Mouse (Mus musculus) limb, embryonic 14.5 days (tissue): ENCODE data around the gene Cyp2w1. TPM values are rescaled to one million over a fixed set of nuclear protein-coding genes. Genes with fewer than 3 reads are reported as not detected.
A peak's percentile ranks its signal among the peaks of the same experiment; 100 is the strongest.
"Not testable (repeated sequence)": the region's sequence is repeated elsewhere in the genome, so short reads cannot be mapped to it uniquely, and the experiment has no call there.

Experiments
- ATAC-seq: fragments of 200-750 bp; cut with Nextera tagmentation; 2 replicates; pipeline ENCODE4 v1.8.0; 2017; ENCODE audit warnings: low read depth, moderate number of reproducible peaks, moderate TSS enrichment; ENCODE audit not compliant: low FRiP score
- DNase-seq: peaks from one replicate; pipeline ENCODE4 v3.0.0-alpha.2; 2015; ENCODE audit warnings: low spot score
- H3K27ac ChIP-seq: fragments of 300-500 bp; sonication (generic); replicated peaks from 2 replicates; pipeline ENCODE4 v1.5.1; 2014; ENCODE audit warnings: low read depth, mild to moderate bottlenecking, low read length, moderate library complexity, mixed read lengths
- H3K27me3 ChIP-seq: fragments of 300-500 bp; sonication (generic); 2 replicates; pipeline ENCODE4 v1.6.1; 2014; ENCODE audit warnings: low read length, mixed read lengths; ENCODE audit not compliant: control insufficient read depth, insufficient read depth
- H3K36me3 ChIP-seq: fragments of 300-500 bp; sonication (generic); 2 replicates; pipeline ENCODE4 v1.6.1; 2014; ENCODE audit warnings: mild to moderate bottlenecking, low read length, moderate library complexity, mixed read lengths; ENCODE audit not compliant: control insufficient read depth, insufficient read depth
- H3K4me1 ChIP-seq: fragments of 300-500 bp; sonication (generic); 2 replicates; pipeline ENCODE4 v1.6.1; 2014; ENCODE audit warnings: antibody characterized with exemption, low read length, mixed read lengths; ENCODE audit not compliant: control insufficient read depth, insufficient read depth
- H3K4me2 ChIP-seq: fragments of 300-500 bp; sonication (generic); replicated peaks from 2 replicates; pipeline ENCODE4 v1.6.1; 2014; ENCODE audit warnings: low read depth, mild to moderate bottlenecking, low read length, moderate library complexity; ENCODE audit not compliant: severe bottlenecking
- H3K4me3 ChIP-seq: fragments of 300-500 bp; sonication (generic); replicated peaks from 2 replicates; pipeline ENCODE4 v1.5.1; 2014; ENCODE audit warnings: low read length
- H3K9ac ChIP-seq: fragments of 300-500 bp; sonication (generic); 2 replicates; pipeline ENCODE4 v1.6.1; 2014; ENCODE audit warnings: mild to moderate bottlenecking, low read depth, low read length, moderate library complexity; ENCODE audit not compliant: severe bottlenecking
- H3K9me3 ChIP-seq: fragments of 300-500 bp; sonication (generic); 2 replicates; pipeline ENCODE4 v1.6.1; 2016; ENCODE audit warnings: low read length; ENCODE audit not compliant: control insufficient read depth
- POLR2A ChIP-seq: fragments of 200-500 bp; IDR thresholded peaks from 2 replicates; pipeline ENCODE4 v1.8.0; 2012; ENCODE audit warnings: inconsistent platforms, mild to moderate bottlenecking, moderate library complexity, borderline replicate concordance; ENCODE audit not compliant: insufficient read depth, insufficient read length; ENCODE audit errors: extremely low read depth
- WGBS: fragments of 180-500 bp; shearing (Covaris S2); extraction: QIAGEN DNeasy Blood & Tissue Kit; methylation state at CpG from one replicate; pipeline ENCODE4 v1.1.7; 2014; 5-methylcytosine and 5-hydroxymethylcytosine counted together
- polyA plus RNA-seq, 2 experiments: library from polyadenylated mRNA; depleted of rRNA in 1 of 2; stranded (reverse) in 1 of 2; unstranded in 1 of 2; fragments of >200 nt; fragmentation: Nextera tagmentation in 1 of 2; extraction: Ambion mirVana in 1 of 2; gene quantifications; 2 replicates each; pipeline versions ENCODE4 v1.2.1 to v1.2.3; 2012 to 2014

Cyp2w1 gene
- polyA plus RNA-seq, 2 experiments, result 19.6 to 29.3 TPM

DNA sequence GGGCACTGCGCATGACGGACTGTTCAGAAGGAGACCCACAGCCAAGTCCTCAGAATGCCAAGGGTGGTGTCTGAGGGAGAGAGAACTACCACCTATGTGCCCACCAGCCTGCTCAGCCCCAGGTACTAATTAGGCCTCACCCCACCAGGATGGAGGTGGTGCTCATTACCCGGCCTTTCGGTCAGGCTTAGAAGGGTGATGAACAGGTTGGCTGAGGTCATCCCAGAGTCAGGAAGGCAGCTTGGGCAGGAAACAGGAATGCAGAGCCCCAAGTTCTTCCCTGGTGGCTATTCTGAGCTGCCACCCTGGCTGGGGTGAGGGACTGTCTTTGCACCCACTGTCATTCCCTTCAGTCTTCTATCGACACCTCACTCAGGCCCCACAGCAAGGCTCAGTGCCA, 33.6 kb downstream of the Cyp2w1 start:
- H3K27me3 ChIP-seq, result no peaks in the 10 kb centered on the region
- H3K4me2 ChIP-seq, result no peak overlapping the region
- no peaks in the 10 kb centered on the region for H3K36me3 ChIP-seq
- WGBS, result 90% methylated on average over 5 of the region's 5 CpGs
- H3K4me1 ChIP-seq, result peaks cover 28% of the 10 kb centered on the region
- ATAC-seq, result no peak
- no peak for TF ChIP-seq POLR2A
- DNase-seq, result no peak
- H3K4me3 ChIP-seq, result no peak overlapping the region
- H3K9me3 ChIP-seq, result no peaks in the 10 kb centered on the region
- H3K9ac ChIP-seq, result no peak overlapping the region
- H3K27ac ChIP-seq, result no peak overlapping the region

DNA sequence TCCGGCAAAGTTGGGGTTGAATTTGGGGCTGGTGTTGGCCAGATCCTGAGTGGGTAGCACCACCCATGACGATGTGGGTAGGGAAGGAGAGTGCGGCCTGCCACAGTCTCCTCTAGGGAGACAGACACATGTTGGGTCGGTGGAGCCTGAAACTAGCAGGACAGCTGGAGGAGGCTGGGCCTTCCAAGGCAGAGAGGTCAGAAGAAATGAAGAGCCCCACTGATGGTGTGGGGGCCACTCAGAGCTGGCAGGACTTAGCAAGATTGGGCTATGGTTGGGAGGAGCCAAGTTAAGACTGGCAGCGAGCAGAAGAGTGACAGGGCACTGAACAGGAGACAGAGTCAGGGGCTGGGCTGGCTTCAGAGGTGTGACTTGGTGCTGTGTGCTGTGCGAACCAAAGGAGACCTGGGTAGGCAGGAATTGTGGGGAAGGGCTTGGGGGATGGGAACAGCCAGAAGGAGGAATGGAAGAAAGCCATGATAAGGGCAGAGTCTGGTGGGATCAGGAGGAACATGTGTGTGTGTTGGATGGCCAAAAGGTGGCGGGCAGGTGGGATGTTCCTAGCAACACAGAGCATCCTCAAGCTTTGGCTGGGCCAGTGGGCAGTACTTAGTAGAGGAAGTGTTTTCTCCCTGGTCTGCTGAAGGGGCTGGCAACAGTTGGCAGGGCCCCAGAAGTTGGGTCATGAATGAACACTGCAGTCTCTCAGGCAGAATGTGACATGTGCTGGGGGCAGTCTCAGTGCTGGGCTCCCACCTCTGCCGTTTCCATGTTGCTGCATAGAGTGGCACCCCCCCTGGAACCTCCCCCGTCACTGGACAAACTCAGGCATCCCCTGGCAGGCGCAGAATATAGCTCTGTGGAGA, 35.1 kb downstream of the Cyp2w1 start:
- no peak overlapping the region for H3K4me3 ChIP-seq
- H3K27ac ChIP-seq, result peak overlapping the region; percentile 70
- no peak overlapping the region for H3K9ac ChIP-seq
- H3K36me3 ChIP-seq, result peaks cover 2% of the 10 kb centered on the region; the same call in 1 of the 2 replicates
- ATAC-seq (peak; percentile 33; the same call in 1 of the 2 replicates), DNase-seq (peak; percentile 25)
- WGBS, result 54% methylated on average over 10 of the region's 10 CpGs
- peaks cover 27% of the 10 kb centered on the region for H3K4me1 ChIP-seq
- no peak for TF ChIP-seq POLR2A
- no peaks in the 10 kb centered on the region for H3K9me3 ChIP-seq
- H3K27me3 ChIP-seq, result no peaks in the 10 kb centered on the region
- no peak overlapping the region for H3K4me2 ChIP-seq

DNA sequence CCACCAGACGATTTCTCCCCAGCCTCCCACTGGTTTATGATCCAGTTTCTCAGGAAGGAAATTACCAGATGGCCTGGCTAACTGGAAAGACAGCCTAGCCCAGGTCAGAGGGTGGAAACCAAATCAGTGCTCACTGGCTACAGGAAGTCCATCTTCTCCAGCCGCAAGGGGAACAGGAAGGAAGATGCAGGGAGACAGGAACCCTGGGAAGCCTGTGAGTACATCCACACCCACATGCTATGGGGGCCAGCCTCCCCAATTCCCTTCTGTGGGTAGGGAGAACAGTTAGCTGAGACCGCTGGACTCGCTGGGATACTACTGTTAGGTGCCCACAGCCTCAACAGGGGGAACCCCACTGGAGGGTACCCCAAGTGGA, 35.8 kb downstream of the Cyp2w1 start:
- H3K4me3 ChIP-seq, result no peak overlapping the region
- H3K9ac ChIP-seq, result no peak overlapping the region
- peaks cover 3% of the 10 kb centered on the region; the same call in 1 of the 2 replicates for H3K36me3 ChIP-seq
- DNase-seq (no peak), ATAC-seq (peak; percentile 17; the same call in 1 of the 2 replicates)
- H3K4me1 ChIP-seq, result peaks cover 27% of the 10 kb centered on the region
- TF ChIP-seq POLR2A, result no peak
- H3K27ac ChIP-seq, result peak overlapping the region; percentile 70
- WGBS, result 41% methylated on average over 4 of the region's 4 CpGs
- H3K4me2 ChIP-seq, result no peak overlapping the region
- H3K9me3 ChIP-seq, result no peaks in the 10 kb centered on the region
- H3K27me3 ChIP-seq, result no peaks in the 10 kb centered on the region

- WGBS, result 40% methylated on average over 17 of the region's 17 CpGs
- H3K9ac ChIP-seq, result peak overlapping the region; percentile 29; the same call in 1 of the 2 replicates
- H3K27ac ChIP-seq, result peak overlapping the region; percentile 71
- H3K9me3 ChIP-seq, result no peaks in the 10 kb centered on the region
- ATAC-seq (0 out of 2 replicates have a peak, but pooled peaks have one; percentile 17), DNase-seq (no peak)
- peaks cover 3% of the 10 kb centered on the region; the same call in 1 of the 2 replicates for H3K36me3 ChIP-seq
- peaks cover 27% of the 10 kb centered on the region for H3K4me1 ChIP-seq
- H3K4me2 ChIP-seq, result no peak overlapping the region
- H3K27me3 ChIP-seq, result no peaks in the 10 kb centered on the region
- no peak for TF ChIP-seq POLR2A
- H3K4me3 ChIP-seq, result no peak overlapping the region
These were observed 36.6 kb downstream of the Cyp2w1 start for GRCm38 (mm10) chr5:139388694-139389675.

- H3K4me3 ChIP-seq, result no peak overlapping the region
- WGBS, result 1% methylated on average over 5 of the region's 6 CpGs
- peak overlapping the region; percentile 71 for H3K27ac ChIP-seq
- no peak for TF ChIP-seq POLR2A
- H3K4me2 ChIP-seq, result no peak overlapping the region
- H3K27me3 ChIP-seq, result no peaks in the 10 kb centered on the region
- H3K9me3 ChIP-seq, result no peaks in the 10 kb centered on the region
- peak overlapping the region; percentile 22; the same call in 1 of the 2 replicates for H3K9ac ChIP-seq
- H3K4me1 ChIP-seq, result peaks cover 27% of the 10 kb centered on the region
- H3K36me3 ChIP-seq, result peaks cover 3% of the 10 kb centered on the region; the same call in 1 of the 2 replicates
- DNase-seq, result no peak
- ATAC-seq, result peak; percentile 24; the same call in 1 of the 2 replicates
These were observed 37.3 kb downstream of the Cyp2w1 start for GRCm38 (mm10) chr5:139389676-139390061.

GRCm38 (mm10) chr5:139390324-139391119, 38.1 kb downstream of the Cyp2w1 start:
- not testable (repeated sequence) for H3K27me3 ChIP-seq, ATAC-seq, DNase-seq, H3K27ac ChIP-seq, H3K4me3 ChIP-seq, H3K9me3 ChIP-seq, H3K4me2 ChIP-seq, H3K9ac ChIP-seq, H3K36me3 ChIP-seq
- 81% methylated on average over 5 of the region's 5 CpGs for WGBS
- H3K4me1 ChIP-seq, result peaks cover 30% of the 10 kb centered on the region
